Mouse (Mus musculus) frontal cortex, postnatal 14 days (tissue): ENCODE results near the gene Hcfc1r1.
A peak's percentile ranks its signal among the peaks of the same experiment; 100 is the strongest.

Experiments used
- DNase-seq, 2 experiments: peaks; one replicate each; pipeline ENCODE4 v3.0.0; 2022; ENCODE audit warnings: low spot score in 2 of 2

Hcfc1r1 gene

DNA sequence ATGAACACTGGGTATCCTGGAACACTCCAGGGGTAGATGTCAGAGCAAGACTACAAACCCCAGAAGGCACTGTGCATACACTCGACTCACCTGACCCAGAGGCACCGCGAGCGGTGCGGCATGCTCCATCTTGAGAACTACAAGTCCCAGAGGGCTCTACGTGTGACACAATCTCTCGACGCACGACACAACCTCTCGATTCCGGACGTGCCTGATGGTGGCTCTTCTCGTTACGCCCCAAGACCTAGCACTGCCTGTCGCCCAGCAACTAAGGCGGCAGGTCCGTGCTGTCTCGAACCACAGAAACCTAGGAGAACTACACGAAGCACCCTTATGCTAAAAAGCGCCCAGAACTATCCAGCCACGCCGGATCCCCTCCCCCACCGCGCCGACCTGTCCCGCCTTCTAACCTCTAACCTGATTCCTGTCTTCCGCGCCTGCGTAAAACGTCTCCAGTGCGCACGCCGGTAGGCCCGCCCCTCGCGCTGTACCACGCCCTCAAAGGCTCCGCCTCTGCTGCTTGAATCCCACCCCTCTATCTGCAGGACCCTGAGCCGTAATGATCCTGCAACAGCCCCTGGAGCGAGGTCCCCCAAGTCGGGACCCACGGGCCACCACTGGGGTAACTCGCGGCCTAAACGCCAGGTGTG is at the start of gene Hcfc1r1, which contains the start of gene Thoc6:
Gene Hcfc1r1 (plus strand): TSS at position 173 of the 650 bp plus-strand sequence.
Gene Thoc6 (minus strand): TSS at position 459 of the 650 bp plus-strand sequence.
- DNase-seq, result peak; percentile 93

- DNase-seq, result no peak
These were observed 45.6 kb upstream of the Hcfc1r1 start for GRCm38 (mm10) chr17:23627813-23628212.

DNA sequence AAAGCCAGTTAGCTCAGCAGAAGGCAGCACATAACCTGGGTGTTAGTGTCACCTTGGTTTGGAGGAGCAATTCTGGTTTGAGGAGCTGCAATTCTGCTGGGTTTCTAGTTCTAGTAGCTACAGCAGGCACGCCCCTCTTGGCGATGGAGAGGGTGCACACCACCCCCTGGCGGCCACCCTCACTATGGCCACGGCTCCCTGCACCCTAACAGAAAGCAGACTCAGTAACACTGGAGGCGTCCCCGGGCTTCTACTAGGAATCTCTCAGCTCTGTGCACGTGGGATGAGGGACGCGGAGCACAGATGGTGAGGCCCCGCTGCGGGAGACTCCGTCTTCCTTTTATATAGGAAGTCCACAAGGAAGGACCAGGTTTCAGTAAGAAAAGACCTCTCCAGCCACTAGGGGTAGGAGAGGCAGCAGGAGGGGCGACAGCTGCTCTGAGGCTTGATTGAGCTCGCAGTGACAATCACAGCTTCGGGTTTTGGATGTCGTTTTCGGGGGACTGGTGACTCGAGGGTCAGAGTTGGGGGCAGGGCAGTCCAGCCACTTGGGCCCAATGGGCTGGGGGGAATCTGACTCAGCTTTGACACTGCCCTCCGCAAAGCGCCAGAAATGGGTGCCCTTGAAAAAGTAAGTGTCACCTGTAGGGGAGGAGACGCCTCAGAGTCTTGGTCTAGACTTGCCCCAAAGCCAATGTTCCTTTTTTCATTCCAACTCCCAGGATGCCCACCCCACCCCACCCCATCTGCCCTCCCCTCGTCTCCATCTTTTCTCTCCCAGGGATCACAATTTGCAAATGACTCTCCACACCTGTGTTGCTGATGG is 43.0 kb upstream of the Hcfc1r1 start:
- peak; percentile 66 to 81 for DNase-seq

GRCm38 (mm10) chr17:23631241-23631640 is 42.2 kb upstream of the Hcfc1r1 start:
- DNase-seq, result no peak

GRCm38 (mm10) chr17:23644613-23645495 is 28.5 kb upstream of the Hcfc1r1 start, which contains the start of gene Mmp25:
Mmp25 (minus strand) TSS chr17:23645277.
- DNase-seq, result no peak

DNA sequence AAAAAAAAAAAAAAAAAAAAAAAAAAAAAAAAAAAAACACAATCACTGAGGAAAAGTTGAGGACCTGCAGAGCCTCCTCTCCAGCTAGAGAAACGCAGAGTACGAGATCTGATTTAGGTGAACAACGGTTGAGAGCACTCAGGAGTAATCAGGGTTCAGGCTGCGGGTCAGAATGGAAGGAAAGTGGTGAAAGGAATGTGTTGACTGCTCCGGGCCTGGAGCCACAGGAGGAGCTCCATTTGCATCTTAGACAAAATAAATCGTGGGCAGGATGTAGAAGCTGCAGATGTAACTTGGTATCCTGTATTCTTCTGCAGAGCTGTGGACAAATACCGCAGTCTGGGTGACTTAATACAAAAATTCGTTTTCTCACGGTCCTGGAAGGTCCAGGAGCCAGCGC is 27.5 kb upstream of the Hcfc1r1 start:
- no peak for DNase-seq

DNA sequence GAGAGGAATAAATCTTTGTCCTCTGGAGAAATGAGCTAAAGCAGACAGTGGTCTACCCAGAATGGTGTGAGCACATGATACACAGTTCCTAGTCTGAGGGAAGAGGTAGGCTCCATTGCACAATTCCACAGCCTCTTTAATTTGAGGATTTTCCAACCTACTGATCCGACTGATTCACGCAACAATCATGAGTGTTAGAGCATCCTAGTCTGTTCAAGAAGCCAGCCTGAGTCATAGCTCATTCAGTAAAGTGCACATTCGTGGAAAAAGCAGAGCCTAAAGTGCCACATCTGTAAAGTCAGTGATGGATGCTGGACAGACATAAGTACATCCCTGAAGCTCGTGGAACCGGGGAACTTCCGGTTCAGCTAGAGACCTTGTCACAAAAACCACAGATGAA is 22.0 kb upstream of the Hcfc1r1 start:
- DNase-seq, result no peak

DNA sequence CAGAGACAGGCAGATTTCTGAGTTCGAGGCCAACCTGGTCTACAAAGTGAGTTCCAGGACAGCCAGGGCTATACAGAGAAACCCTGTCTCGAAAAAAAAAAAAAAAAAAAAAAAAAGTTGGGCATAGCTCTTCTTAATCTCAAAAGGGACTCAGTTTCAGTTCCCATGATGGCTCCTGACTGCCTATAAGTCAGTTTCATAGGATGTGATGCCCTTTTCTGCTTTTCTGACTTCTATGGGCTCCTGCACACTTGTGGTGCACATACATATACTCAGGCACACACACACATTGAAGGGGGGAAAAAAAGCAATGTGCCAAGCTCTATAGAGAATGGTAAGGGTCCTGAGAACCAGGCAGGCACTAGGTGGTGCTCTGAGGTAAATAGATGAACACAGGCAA is 20.1 kb upstream of the Hcfc1r1 start:
- no peak for DNase-seq

GRCm38 (mm10) chr17:23654001-23654400 is 19.4 kb upstream of the Hcfc1r1 start:
- DNase-seq, result no peak

DNA sequence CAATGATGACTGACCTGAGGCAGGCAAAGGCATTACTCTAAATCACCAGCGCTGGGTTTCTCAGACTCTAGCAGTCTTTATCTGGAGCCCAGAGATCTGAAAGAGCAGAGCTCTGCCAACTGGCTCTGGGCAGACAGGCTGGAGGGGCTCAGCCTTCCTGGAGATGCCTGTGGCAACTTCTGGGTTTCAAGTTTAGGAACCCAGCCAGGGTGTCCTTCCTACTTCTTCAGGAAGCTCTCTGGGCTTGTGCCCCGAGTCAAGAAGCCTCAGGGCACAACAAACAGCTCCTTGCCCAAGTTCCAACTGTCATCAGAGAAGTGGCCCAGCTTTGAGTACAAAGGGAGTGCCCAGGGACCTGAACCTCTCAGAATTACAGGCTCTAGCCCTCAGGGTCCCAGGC is 19.0 kb upstream of the Hcfc1r1 start:
- DNase-seq, result no peak

DNA sequence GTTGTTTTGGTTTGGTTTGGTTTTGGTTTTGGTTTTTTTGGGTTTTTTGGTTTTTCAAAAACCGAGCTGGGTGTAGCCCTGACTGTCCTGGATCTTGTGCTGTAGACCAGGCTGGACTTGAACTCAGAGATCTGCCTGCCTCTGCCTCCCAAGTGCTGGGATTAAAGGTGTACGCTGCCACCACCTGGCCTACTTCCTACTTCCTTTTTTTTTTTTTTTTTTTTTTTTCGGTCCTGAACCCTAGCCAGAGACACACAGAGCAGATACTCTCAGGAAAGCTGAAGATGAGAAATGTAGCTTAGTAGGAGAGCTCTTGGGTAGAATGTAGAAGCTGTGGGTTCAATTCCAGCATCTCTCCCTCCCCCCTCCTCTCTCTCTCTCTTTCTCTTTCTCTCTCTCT is 14.9 kb upstream of the Hcfc1r1 start:
- DNase-seq, result no peak

DNA sequence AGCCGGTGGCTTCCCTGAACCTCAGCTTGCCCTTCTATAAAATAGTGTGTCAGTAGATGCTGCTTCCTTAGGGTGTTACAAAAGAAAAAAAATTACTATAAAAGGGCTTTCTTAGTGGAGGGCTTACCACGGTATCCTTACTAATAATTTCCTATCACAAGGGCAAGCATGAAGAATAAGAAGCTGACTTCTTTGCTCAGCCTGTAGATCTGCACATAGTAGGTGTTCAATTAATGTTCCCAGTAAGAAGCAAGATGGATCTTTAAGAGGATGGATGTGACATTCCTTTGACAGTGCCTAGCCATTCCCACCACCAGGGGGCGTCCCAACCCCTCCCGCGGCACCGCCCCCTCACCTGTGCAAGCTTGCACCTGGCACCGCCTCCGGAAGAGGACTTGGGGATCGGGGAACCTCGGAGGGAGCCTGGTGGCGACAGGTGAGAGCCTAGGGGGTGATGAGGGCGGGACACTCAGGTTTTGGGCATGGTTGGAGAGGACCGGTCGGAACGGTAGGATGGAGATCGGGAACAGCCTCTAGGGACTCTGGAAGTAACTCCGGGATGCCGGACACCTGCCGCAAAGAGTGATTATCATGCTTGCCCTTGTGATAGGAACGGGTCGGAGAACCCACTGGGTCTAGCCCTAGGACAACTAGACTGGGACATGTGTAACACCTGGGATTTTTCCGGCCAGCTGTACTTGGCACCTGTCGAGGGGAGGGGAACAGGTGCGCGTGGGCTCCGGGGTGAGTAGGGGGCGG is 13.1 kb upstream of the Hcfc1r1 start, which contains the start of gene Bicdl2:
Gene Bicdl2 (plus strand): TSS at position 390 of the 759 bp plus-strand sequence.
- DNase-seq, result no peak

- DNase-seq, result no peak
These were observed 12.6 kb upstream of the Hcfc1r1 start for GRCm38 (mm10) chr17:23660876-23661200.

DNA sequence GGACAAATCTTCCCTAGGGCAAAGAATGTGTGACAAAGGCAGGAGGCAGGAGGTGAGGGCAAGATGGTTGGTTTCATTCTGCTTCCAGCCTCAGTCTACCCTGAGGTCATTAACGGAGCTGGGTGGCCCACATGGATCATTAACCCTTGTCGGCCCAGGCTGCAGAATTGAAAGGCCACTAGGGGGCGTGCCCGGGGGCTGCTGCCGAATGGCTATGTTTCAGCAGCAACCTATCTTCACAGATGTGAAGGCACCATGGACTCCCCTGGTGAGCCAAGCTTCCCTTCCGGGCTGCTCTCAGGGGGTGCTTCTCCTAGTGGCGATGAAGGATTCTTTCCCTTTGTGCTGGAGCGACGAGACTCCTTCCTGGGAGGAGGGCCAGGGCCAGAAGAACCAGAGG is 11.9 kb upstream of the Hcfc1r1 start:
- no peak for DNase-seq

- DNase-seq, result no peak
These were observed 8.8 kb upstream of the Hcfc1r1 start for GRCm38 (mm10) chr17:23664556-23665021.

DNA sequence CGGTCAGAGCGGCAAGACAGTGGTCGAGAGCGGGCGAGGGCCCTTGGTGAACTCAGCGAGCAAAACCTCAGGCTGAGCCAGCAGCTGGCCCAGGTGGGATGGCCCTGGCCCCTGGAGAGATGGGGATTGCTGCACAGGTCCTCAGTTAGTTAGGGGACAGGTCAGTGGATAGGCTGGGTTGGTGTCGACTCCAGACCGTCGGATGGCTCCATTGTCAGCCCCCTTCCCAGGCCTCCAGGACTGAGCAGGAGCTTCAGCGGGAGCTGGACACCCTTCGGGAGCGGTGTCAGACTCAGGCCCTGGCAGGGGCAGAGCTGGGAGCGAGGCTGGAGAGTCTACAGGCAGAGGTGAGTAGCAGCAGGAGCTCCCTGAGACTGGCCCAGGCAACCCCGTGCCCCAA is 7.9 kb upstream of the Hcfc1r1 start:
- DNase-seq, result no peak

DNA sequence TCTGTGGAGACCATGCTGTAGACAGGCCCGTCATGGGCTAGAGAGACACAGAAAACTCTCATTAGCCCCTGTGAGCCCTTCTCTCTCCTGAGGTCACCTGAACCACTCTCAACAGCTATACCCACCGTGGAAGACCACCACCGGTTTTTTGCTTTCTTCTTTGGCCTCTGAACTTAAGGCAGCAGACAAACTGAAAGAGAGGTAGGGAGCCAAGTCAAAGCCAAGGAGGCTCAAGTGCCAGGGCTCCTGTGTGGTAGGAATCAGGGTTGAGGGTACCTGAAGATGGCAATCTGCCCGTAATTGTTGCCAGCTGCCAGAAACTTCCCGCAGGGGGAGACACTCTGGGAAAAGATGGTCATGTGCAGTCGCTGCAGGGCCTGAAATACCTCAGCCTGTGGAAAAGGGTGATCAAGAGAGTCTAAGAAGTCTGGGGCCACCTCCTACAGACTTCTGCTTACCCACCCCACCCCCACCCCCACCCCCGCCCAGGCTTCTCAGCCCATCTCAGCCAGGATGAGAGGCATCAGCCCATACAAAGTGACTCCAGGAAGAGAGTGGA is 2.8 kb upstream of the Hcfc1r1 start:
- DNase-seq, result no peak

DNA sequence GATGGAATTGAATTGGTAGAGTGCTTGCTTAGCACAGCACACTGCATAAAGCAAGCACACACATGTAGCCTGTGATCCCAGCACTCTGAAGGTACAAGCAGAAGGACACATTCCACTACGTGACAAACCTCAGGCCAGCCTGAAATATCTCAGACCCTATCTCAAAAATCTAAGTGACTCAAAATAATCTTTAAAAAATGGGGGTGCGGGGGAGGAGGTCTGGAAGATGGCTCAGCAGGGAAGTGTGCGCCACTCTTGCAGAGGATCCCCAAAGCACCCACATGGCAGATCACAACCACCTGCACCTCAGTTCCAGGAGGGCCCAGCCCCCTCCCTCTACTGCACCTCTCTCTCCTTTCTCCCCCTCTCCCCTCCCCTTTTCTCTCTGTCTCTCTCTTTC is 1.9 kb upstream of the Hcfc1r1 start:
- DNase-seq, result no peak

DNA sequence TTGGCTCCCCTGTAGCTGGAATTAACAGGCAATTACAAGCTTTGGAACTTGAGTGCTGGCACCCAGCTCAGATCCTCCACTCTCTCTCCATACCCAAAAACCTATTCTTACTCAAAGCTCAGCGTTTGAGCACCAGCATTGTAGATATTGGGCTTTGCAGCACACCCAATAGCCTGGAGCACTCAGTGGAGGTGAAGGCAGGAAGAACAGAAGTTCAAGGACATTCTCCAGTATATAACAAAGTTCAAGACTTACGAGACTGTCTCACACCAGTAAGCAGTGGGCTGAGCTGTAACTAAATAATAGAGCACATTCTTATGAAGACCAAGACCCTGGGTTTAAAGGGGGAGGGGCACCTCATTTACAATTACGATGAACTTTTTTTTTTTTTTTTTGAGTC is 635 bp upstream of the Hcfc1r1 start:
- no peak for DNase-seq

- no peak for DNase-seq
These were observed 1.0 kb downstream of the Hcfc1r1 start for GRCm38 (mm10) chr17:23674271-23674952.
